Mouse (Mus musculus): ENCODE data around the gene Creb5. TPM values are rescaled to one million over a fixed set of nuclear protein-coding genes. Genes with fewer than 3 reads are reported as not detected.

Creb5 gene
- polyA plus RNA-seq, 1 experiment: not detected

DNA sequence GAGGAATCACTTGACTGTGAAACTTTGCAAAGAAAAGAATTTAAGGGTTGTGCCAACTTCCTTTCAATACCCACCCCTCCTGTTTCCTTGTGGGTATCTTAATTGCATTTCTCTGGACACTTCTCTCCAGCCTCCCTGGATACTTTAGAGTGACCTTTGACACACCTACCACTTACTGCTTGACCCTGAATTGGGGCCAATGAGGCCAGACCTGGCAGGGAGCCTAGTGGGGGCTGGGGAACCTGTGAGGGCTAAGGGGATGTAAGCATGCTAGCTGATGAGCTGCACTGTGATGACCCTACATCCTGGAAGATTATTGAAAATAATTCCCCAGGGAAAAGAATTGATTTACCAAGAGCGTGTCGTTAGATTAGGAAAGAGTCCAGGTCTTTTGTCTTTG is 17.1 kb downstream of the Creb5 start:
- no peak for TF ChIP-seq GATA1 (IDR thresholded peaks at IDR 0.05; ENCODE audit: low read length)

DNA sequence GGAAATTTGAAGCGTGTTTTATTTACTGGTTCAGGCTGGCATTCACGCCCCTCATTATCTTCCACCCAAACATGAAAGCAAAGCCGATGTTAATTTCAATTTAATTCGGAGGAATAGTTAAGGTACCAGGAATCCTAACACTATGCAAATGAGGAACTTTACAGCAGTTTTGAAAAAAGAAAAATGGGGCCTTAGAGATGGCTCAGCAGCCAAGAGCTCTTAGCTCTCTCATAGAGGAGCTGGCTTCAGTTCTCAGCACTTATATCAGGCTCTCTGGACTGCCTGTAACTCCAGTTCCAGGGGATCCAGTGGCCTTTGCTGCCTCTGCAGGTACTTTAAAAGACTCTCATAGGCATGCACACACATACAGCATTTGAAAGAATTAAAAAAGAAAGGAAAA is 19.1 kb downstream of the Creb5 start:
- no peak for TF ChIP-seq GATA1 (IDR thresholded peaks at IDR 0.05; ENCODE audit: low read length)

DNA sequence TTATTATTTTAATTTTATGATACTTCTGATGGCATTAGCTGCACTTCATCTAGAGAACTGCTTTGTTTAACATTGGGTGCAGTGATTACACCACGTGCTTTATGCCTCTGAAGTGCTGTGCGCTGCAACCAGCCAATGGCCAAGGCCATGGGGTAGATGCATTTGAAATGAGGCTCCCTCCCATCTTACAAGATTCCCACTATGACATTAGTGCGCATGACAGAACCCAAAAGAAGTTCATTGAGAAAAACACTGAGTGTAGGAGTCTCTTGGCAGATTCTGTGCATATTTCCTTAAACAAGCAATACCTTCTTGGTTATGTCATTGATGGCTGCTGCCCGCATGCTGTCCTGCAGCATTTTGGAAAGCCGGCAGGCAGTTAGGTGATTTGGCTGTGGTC is 19.6 kb downstream of the Creb5 start:
- TF ChIP-seq GATA1 (IDR thresholded peaks at IDR 0.05; ENCODE audit: low read length): no peak

DNA sequence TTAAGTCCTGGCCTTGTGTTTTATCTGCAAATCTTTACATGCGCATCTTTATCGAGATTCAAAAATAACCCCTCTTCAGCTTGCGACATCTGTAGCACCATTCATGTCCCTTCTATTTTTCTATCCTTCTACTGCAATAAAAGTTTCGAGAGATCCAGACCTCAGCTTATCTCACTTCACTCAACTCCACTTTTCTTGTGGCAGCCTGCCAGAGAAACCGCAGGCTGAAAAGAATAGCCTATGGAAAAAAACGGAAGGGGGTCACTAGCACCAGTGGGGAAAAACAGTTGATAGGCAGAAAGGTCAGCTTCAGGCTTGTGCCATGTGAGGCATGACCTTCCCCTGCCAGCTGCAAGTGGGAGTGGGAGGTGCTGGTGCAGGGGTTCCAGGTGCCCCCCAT is 21.6 kb downstream of the Creb5 start:
- TF ChIP-seq GATA1 (IDR thresholded peaks at IDR 0.05; ENCODE audit: low read length): no peak

DNA sequence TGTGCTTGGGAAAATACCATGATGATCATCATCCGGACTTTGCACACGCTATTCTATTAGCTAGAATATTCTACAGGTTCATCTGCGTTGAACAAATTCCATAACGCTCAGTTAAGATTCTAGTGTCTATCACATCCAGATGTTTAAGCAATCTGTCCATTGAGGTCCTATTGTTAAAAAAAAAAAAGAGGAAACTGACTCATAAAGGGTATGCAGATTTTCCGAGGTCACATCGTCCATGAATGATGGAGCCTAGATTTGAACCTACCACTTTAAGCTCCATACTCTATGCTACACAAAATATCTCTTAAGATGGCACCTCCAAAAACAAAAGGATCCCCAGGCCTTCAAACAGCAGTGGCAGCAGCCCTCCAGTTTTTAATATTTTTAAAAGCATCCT is 26.5 kb downstream of the Creb5 start:
- no peak for TF ChIP-seq GATA1 (IDR thresholded peaks at IDR 0.05; ENCODE audit: low read length)

DNA sequence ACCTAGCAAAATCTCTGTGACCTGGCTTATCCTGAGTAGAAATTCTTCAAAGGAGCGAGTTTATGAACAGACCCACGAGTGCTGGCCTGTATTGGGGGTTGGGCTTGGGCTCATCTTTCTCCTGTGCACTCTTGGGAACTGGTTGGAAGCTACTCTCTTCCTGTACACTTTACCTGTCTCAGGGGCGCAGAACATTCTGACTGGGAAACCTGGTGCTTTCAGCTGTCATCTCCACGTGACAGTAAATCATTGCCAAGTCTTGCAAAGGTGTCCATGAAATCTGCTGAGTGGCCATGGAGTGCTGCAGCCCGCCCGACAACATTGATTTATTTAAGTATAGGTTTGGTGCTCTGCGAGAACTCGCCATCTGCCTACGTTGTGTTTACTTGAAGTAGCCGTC is 27.1 kb downstream of the Creb5 start:
- TF ChIP-seq GATA1 (IDR thresholded peaks at IDR 0.05; ENCODE audit: low read length): no peak

DNA sequence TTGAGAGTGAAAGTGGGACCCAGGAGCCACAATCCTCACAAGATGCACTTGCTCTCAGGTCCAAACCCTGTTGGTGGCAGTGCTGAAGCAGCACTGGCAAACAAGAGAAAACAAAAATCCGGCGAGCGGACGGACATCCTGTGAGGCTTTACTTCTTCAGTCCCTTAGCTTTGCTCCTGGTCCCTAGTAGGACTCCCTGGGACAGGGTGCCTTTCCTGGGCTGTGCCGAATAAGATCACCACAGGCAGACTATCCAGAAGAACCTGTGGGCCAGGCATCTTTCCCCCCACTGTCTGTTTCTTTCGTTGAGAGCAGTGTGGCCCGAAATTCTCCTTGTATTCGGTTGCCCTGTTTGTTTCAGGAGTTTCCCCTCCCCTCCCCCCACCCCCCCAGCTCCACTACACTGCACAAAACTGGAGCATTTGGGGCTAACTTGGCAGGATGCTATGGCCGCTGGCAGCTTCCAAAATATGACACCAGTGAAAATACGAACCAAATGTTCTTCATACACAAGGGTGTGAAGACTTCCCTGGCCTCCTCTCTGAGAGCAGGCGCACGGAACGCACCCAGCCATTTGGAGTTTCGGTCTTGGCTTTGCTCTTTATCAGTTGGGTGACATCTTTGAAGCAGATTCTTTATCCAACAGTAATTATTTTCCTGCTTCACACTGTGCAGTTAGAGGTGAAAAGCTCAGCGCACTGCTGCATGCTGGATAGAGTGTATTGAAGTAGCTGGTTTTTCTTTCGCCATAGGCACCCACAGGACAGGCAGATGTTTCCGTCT is 32.7 kb downstream of the Creb5 start:
- no peak for TF ChIP-seq GATA1 (IDR thresholded peaks at IDR 0.05; ENCODE audit: low read length)

DNA sequence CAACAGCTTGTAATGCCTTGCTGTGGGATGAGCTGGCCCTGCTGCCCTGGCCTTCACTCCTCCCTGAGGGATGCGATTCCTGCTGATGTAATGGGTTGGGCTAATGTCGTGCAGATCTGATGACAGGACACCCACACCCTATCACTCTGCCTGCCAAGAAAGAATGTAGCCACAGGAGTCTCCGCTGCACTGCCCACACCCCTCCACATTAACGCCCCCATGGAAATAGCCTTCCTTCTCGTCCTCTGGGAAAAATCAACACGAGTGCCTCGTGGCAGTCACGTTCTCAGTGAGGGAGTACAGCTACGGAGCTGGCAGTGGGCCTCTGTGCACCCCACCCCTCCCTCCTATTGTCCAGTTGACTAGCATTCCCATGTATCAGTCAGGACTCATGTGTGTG is 50.3 kb downstream of the Creb5 start:
- no peak for TF ChIP-seq GATA1 (IDR thresholded peaks at IDR 0.05; ENCODE audit: low read length)

DNA sequence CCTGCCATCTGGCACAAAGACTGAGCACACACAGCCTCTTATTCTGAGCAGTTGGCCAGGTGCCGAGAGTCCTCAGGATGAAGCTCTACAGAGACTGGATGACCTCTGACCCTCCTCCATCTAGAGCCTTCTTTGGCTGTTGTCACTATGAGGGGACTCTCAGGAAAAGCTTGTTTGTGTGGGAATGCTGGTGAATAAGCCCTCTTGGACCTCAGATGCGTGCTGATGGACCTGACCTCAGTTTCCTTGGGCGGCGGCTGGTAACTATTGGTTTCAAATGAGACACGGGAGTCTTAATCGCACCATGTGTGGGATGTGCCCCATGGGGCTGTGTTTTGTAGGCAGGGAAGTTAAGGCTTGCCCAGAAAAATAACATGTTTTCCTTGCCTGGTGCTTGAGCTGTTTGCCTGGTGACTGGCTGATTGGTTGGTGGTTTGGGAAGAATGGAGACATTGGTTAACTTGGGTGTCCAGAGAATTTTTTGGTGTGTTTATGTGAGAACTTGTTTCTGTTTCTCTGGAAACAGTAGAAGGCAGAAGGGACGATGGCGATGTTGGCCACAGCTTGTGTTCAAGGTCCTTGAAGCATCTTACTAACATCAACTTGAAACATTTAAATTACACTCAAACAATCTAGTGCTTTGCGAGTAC is 65.4 kb downstream of the Creb5 start:
- no peak for TF ChIP-seq GATA1 (IDR thresholded peaks at IDR 0.05; ENCODE audit: low read length)

DNA sequence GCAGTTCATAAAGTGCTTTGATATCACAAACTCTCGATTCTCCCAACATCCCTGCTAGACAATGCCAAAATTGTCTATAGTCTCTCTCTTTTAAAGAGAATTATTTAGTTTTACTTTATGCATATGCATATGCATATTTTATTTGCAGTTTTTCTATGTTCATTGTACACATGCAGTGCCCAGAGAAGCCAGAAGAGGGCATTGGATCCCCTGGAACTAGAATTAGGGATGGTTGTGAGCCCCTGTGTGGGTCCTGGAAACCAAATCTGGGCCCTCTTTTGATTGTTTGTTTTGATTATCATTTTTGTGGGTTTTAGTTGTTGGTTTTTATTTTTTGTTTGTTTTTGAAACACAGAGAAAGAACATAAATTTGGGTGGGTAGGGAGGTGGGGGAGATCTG is 69.3 kb downstream of the Creb5 start:
- no peak for TF ChIP-seq GATA1 (IDR thresholded peaks at IDR 0.05; ENCODE audit: low read length)

DNA sequence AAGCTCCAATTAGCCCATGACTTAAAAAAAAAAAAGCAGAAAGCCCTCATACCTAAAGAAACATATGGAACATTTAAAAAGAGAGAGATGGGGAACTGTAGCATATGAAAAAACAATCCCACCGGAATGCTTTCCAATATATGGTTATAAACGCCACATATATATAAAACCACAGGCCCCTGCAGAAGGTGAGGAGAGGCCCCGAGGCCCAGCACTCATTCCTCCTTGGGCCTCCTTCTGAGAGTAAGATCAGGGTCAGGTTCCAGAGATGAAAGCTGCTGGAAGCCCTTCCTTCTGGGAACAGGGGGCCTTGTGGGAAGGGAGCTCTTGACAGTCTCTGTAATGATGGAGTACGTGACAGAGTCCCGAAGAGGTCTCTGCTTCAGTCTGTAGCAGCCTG is 76.5 kb downstream of the Creb5 start:
- TF ChIP-seq GATA1 (IDR thresholded peaks at IDR 0.05; ENCODE audit: low read length): no peak

DNA sequence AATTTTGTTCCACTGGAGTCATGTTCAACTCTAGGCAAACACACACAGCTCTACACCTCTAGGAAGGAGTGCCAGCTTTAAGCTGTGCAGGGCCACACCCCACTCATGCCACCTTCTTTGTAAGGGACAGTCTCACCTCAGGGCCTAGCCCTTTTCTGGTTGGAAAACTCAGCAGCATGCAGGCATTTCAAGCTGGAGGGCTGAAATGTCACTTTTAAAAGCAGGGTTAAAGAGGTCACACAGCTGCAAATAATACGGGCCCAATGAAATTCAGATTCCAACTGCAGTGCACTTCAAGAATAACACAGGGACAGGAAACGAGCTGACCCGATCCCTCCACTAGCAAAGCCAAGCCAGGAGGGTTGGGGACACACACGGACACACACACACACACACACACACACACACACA is 76.9 kb downstream of the Creb5 start:
- no peak for TF ChIP-seq GATA1 (IDR thresholded peaks at IDR 0.05; ENCODE audit: low read length)

DNA sequence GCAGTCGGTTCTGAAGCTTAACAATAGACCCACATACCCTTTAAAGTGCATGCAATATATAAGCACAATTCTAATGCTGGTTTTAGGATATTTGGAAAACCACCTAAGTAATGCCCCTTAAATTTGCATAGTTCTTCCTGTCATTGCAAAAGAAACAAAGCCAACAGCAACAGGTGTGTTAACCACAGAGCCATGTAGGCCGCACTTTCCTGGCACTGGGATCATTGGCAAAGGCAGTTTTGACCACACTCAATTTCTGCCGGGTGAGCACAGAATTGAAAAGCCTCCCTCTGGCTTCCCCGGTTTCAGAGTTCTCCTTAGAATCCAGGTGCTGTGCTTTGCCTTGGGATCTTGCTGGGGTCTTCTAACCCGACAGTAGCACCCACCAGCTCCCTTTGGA is 82.1 kb downstream of the Creb5 start:
- no peak for TF ChIP-seq GATA1 (IDR thresholded peaks at IDR 0.05; ENCODE audit: low read length)

DNA sequence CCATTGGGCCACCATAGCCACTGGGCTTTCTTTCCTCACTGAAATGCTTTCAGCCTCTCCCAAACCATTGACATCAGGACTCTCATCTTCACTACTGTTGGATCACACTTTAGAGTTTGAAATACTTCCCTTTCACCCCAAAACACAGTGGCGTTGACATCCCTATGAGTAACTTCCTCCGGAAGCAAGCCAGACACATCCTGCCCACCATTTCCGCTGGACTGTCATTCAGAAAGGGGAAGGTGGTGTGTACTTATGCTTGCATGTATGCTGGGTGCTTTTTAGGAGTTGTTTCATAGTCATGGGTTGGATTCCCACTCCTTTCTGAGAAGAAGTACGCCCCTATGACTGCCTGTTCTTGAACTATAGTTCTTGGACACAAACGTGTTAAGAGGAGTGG is 82.9 kb downstream of the Creb5 start:
- no peak for TF ChIP-seq GATA1 (IDR thresholded peaks at IDR 0.05; ENCODE audit: low read length)

DNA sequence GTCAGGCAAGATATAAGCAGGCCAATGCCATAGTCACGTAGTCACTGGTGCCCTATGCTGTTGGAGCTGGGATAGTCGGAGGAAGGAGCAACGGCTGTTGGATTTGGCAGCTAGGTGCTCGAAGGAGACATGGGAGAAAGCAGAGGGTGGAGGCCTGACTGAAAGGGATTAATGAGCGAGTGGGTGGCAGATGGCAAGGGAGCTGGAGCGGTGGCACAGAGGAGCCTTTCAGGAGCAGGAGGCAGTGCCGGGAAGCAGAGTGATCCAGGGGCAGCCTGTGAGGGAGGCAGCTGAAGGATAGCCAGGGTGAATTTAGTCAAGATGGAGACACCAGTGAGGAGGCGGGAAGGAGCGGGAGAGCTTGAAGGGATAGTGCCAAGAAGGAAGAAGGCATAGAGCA is 84.9 kb downstream of the Creb5 start:
- TF ChIP-seq GATA1 (IDR thresholded peaks at IDR 0.05; ENCODE audit: low read length): no peak

DNA sequence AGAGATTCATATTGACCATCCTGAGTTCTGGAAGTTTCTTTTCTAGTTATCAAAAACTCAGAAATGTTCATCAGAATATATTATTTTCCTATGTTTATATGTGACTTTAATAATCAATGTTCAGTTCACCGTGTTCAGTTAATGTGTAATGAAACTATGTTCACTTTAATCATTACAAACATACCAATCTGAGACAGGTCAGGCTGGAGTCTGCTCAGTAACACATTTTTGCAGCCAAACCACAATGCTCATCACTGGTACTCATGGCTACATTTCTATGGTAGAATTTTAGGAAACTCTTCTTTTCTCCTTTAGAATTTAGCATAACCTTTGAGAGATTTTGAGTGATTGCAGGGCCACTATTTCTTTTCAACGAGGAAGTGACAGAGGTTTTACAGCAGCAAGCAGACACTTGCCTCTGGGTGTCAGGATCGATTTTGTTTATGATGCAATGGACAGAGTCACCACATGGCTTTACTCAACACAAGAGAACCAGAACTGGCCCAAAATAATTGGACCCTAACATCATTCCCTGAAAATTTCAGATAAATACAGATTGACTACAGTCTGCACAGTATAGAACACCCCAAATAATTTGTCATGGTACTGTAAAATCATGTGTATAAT is 87.4 kb downstream of the Creb5 start:
- no peak for TF ChIP-seq GATA1 (IDR thresholded peaks at IDR 0.05; ENCODE audit: low read length)

DNA sequence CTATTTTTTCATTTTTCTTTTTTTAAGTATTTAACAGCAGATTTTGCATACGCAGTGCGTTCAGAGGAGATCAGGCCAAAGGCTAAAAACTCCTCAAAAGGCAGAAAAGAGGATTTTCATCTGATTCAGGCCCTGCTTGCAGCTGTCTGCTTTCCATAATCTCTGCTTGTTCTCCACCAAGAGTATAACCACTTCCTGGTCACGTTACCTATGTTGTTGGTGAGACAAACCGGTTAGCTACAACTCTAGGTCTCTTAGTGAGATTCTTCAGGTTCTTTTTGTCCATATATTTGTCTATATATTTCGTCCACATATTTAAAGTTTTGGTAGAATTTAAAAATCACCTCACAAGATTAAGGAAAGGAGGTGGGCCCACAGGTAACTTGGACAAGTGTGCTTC is 102.2 kb downstream of the Creb5 start:
- no peak for TF ChIP-seq GATA1 (IDR thresholded peaks at IDR 0.05; ENCODE audit: low read length)
